Comparison of ENCODE assay signal across 7 mouse cellular contexts in the genomic region with DNA sequence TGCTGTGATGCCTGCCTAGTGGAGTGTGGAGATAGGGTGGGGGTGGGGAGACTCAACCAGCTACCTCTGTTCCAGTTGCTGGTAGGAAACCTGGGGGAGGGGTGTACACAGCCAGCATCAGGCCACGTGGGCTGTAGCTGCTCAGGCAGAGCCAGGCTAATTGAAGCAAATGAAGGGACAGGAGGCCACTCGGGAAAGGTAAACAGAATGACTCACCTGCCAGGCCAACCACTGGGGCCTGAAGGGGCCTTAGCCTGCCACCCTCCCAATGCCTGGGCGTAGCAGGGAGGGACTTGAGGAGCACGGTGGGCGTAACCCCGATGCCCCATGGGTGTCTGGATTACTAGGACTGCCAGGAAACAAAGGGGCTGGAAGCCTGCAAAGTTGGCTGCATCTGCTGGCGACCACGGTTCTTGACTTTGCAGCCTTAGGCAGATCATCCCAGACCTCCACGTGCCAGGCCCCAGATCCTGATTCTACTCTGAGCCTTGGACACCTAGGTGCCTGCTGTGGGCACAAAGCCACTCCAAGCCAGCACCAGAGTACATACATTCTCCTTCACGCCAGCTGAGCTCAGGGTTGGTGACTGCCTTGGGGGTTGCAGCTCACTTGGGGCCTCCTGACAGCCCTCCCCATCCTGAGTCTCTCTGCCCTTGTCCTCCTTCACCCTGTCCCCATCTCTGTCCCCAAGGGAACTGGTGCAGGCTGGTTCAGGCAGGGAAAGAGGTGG. TPM values are rescaled to one million over a fixed set of nuclear protein-coding genes. Genes with fewer than 3 reads are reported as not detected.
A peak's percentile ranks its signal among the peaks of the same experiment; 100 is the strongest.
DNase-seq lines count a peak whose midpoint lies in the region; ATAC-seq lines count a peak whose summit lies in the region.

No protein-coding gene starts in this region.

- peak overlapping the region; percentile 40 for H3K4me3 ChIP-seq in embryonic facial prominence, embryonic 10.5 days
- no peak overlapping the region for H3K4me3 ChIP-seq in lung, embryonic 15.5 days

- DNase-seq in MN1 (ENCODE audit: low spot score), result peak; percentile 82
- peak; percentile 65 for DNase-seq in embryonic facial prominence, embryonic 10.5 days (ENCODE audit: low spot score)
- DNase-seq in kidney, adult 8-10 months, result peak; percentile 67 to 90
- peak; percentile 51 to 67 for DNase-seq in urinary bladder, postnatal 36 days (ENCODE audit: low spot score in 2 of 2)
- DNase-seq in adrenal gland, postnatal 10 days, result no peak
- no peak for DNase-seq in testis, postnatal 10 days (ENCODE audit: low spot score)

- H3K4me2 ChIP-seq in lung, embryonic 15.5 days, result peak overlapping the region; percentile 8; the same call in 1 of the 2 replicates

- H3K27ac ChIP-seq in embryonic facial prominence, embryonic 10.5 days (replicated peaks), result peak overlapping the region; percentile 85
- peak overlapping the region; percentile 84 for H3K27ac ChIP-seq in lung, embryonic 15.5 days

- peaks cover 6% of the 10 kb centered on the region for H3K27me3 ChIP-seq in embryonic facial prominence, embryonic 10.5 days (replicated peaks; ENCODE audit: low read depth, poor library complexity, severe bottlenecking)
- H3K27me3 ChIP-seq in lung, embryonic 15.5 days, result no peaks in the 10 kb centered on the region

- peaks cover 28% of the 10 kb centered on the region for H3K4me1 ChIP-seq in embryonic facial prominence, embryonic 10.5 days
- H3K4me1 ChIP-seq in lung, embryonic 15.5 days, result peaks cover 27% of the 10 kb centered on the region

- peaks cover 32% of the 10 kb centered on the region for H3K36me3 ChIP-seq in embryonic facial prominence, embryonic 10.5 days (replicated peaks)
- H3K36me3 ChIP-seq in lung, embryonic 15.5 days, result peaks cover 23% of the 10 kb centered on the region

- 0 out of 2 replicates have a peak overlapping the region, but pooled peaks have one; percentile 9 for H3K9ac ChIP-seq in lung, embryonic 15.5 days

- no peaks in the 10 kb centered on the region for H3K9me3 ChIP-seq in embryonic facial prominence, embryonic 10.5 days
- H3K9me3 ChIP-seq in lung, embryonic 15.5 days, result no peaks in the 10 kb centered on the region

- ATAC-seq in lung, embryonic 15.5 days (ENCODE audit: borderline replicate concordance, extremely low read depth, low FRiP score, low TSS enrichment), result peak; percentile 70

- WGBS in embryonic facial prominence, embryonic 10.5 days, result 25% methylated on average over 10 of the region's 10 CpGs
- whole genome bisulfite sequencing in lung, embryonic 15.5 days, result 22% methylated on average over 10 of the region's 10 CpGs

RNA-seq across cellular contexts. Expression of gene Gcgr, which starts 9.0 kb away (rescaled TPM):
- 0.33 and 0.62 TPM in 2 replicates for polyA plus RNA-seq in embryonic facial prominence, embryonic 10.5 days (2016; fragmentation: Nextera tagmentation; extraction: Ambion mirVana)
- polyA plus RNA-seq in lung, embryonic 15.5 days (2015; fragmentation: Nextera tagmentation; extraction: Ambion mirVana), result 0.91 and 1.1 TPM in 2 replicates
- 10 to 100 TPM in 1 of 2 experiments, 1 to 10 TPM in 1; 9.6 to 15.7 TPM for total RNA-seq in adrenal gland, postnatal 10 days (2021)

RNA-seq across cellular contexts. Expression of gene Mcrip1, which starts 10.1 kb away (rescaled TPM):
- 201 and 221 TPM in 2 replicates for polyA plus RNA-seq in embryonic facial prominence, embryonic 10.5 days (2016; fragmentation: Nextera tagmentation; extraction: Ambion mirVana)
- polyA plus RNA-seq in lung, embryonic 15.5 days (2015; fragmentation: Nextera tagmentation; extraction: Ambion mirVana), result 205 and 209 TPM in 2 replicates
- total RNA-seq in adrenal gland, postnatal 10 days (2021), result 10 to 100 TPM; 60.0 to 62.2 TPM

RNA-seq across cellular contexts. Expression of gene Ppp1r27, which starts 11.5 kb away (rescaled TPM):
- not detected in 2 replicates for polyA plus RNA-seq in embryonic facial prominence, embryonic 10.5 days (2016; fragmentation: Nextera tagmentation; extraction: Ambion mirVana)
- polyA plus RNA-seq in lung, embryonic 15.5 days (2015; fragmentation: Nextera tagmentation; extraction: Ambion mirVana), result 0.65 and 1.7 TPM in 2 replicates
- total RNA-seq in adrenal gland, postnatal 10 days (2021), result 10 to 100 TPM in 1 of 2 experiments, 1 to 10 TPM in 1; 7.1 to 21.8 TPM

RNA-seq across cellular contexts. Expression of gene P4hb, which starts 33.6 kb away (rescaled TPM):
- polyA plus RNA-seq in embryonic facial prominence, embryonic 10.5 days (2016; fragmentation: Nextera tagmentation; extraction: Ambion mirVana), result 556 and 565 TPM in 2 replicates
- 847 and 883 TPM in 2 replicates for polyA plus RNA-seq in lung, embryonic 15.5 days (2015; fragmentation: Nextera tagmentation; extraction: Ambion mirVana)
- total RNA-seq in adrenal gland, postnatal 10 days (2021), result 100 to 1,000 TPM; 424 to 571 TPM

RNA-seq across cellular contexts. Expression of gene Arhgdia, which starts 42.0 kb away (rescaled TPM):
- polyA plus RNA-seq in embryonic facial prominence, embryonic 10.5 days (2016; fragmentation: Nextera tagmentation; extraction: Ambion mirVana), result 735 and 777 TPM in 2 replicates
- 697 and 699 TPM in 2 replicates for polyA plus RNA-seq in lung, embryonic 15.5 days (2015; fragmentation: Nextera tagmentation; extraction: Ambion mirVana)
- total RNA-seq in adrenal gland, postnatal 10 days (2021), result 100 to 1,000 TPM; 281 to 286 TPM

Comparison
In these comparisons a context has a peak if more than half of its experiments do, and no peak if none do; other contexts are left out.
1. DNase-seq: peak in MN1 (single experiment), embryonic facial prominence, embryonic 10.5 days (single experiment), kidney, adult 8-10 months (2 of 2) and urinary bladder, postnatal 36 days (2 of 2); none in adrenal gland, postnatal 10 days (single experiment) and testis, postnatal 10 days (single experiment).